Mouse (Mus musculus) T-cell, adult 66 days (primary cell): ENCODE results near the gene Lcn11. TPM values are rescaled to one million over a fixed set of nuclear protein-coding genes. Genes with fewer than 3 reads are reported as not detected.

Experiments
- total RNA-seq, 2 experiments: library from RNA; stranded (reverse); gene quantifications; 3 replicates in 1 of 2; 4 replicates in 1 of 2; pipeline ENCODE4 v1.2.4; 2023

The Lcn11 gene
- not detected for total RNA-seq

GRCm38 (mm10) chr2:25776717-25777116 lies at the start of gene Lcn11:
Lcn11 (plus strand) TSS chr2:25777017.

GRCm38 (mm10) chr2:25736709-25737108 lies 40.1 kb upstream of the Lcn11 start, which contains the start of gene Obp2b:
Obp2b (plus strand) TSS chr2:25737009.

DNA sequence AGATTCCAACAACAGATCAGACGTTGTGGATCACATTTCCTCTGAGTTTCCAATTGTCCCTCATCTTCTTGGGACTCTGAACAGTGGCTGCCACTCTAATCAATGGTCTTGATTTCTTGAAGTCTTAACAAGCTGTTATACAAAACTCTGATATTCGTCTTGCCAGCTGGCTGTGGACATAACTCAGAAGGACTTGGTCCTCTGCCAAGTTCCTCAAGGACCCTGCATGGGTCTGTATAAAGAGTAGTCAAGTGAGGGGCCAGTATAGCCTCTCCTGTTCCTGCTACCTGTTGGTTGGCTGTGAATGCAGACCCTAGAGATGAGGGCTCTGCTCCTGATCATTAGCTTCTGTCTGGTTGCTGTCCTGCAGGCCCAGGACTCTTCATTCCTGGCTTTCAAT lies 11.5 kb upstream of the Lcn11 start, which contains the start of gene Lcn3:
Gene Lcn3, plus strand, starts transcription at position 301 of the 400 bp plus-strand sequence.

DNA sequence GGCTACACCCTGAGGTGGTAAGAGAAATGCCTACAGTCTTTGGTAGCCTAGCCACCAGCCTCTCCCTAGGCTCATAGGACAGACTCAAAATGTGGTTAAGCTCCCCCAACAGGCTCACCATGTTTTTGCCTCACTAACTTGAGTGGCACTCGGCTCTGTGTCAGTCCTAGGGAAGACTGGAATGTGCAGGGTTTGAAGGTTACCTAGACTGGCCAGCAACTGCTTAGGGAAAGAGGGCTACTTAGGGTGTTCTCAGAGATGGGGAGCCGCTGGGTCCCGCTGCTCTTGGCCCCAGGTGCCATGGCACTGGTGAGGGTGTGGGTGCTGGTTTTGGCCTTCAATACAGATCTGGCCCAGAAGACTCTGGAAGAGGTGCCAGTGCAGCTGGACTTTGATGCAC lies 5.1 kb downstream of the Lcn11 start, which contains the start of gene Gm13539:
Gene Gm13539, plus strand, starts transcription at position 301 of the 400 bp plus-strand sequence.

GRCm38 (mm10) chr2:25815748-25816147 lies 38.9 kb downstream of the Lcn11 start, which contains the start of gene Glt6d1:
Glt6d1 (minus strand) TSS chr2:25815848.

GRCm38 (mm10) chr2:25822806-25823205 lies 46.0 kb downstream of the Lcn11 start, which contains the start of gene Lcn9:
Lcn9 (plus strand) TSS chr2:25823153.

Other genes starting within 250 kb of the Lcn11 start
- 10 to 100 TPM; 45.3 to 55.1 TPM for gene Traf2, start 230.1 kb upstream of the Lcn11 start, total RNA-seq
- 100 to 1,000 TPM; 121 to 134 TPM for gene Edf1, start 219.2 kb upstream of the Lcn11 start, total RNA-seq
- gene Mamdc4, start 202.2 kb upstream of the Lcn11 start, total RNA-seq, result 1 to 10 TPM; 2.2 to 4.3 TPM
- gene Phpt1, start 201.8 kb upstream of the Lcn11 start, total RNA-seq, result 10 to 100 TPM; 22.0 to 26.5 TPM
- gene Ajm1, start 195.3 kb upstream of the Lcn11 start, total RNA-seq, result 1 to 10 TPM in 1 of 2 experiments, under 1 TPM in 1; 0.76 to 2.1 TPM
- 100 to 1,000 TPM; 121 to 124 TPM for gene Rabl6, start 168.5 kb upstream of the Lcn11 start, total RNA-seq
- not detected for gene Ccdc183, start 159.3 kb upstream of the Lcn11 start, total RNA-seq
- gene Tmem141, start 155.0 kb upstream of the Lcn11 start, total RNA-seq, result 1 to 10 TPM in 1 of 2 experiments, not detected in 1; 1.0 TPM
- gene Fcna, start 149.0 kb upstream of the Lcn11 start, total RNA-seq, result 1 to 10 TPM; 4.1 to 6.8 TPM
- not detected for gene Lcn8, start 123.9 kb upstream of the Lcn11 start, total RNA-seq
- not detected for gene Lcn5, start 119.1 kb upstream of the Lcn11 start, total RNA-seq
- gene Lcn6, start 100.2 kb upstream of the Lcn11 start, total RNA-seq, result not detected
- not detected for gene Lcn10, start 94.3 kb upstream of the Lcn11 start, total RNA-seq
- not detected for gene Obp2a, start 77.0 kb upstream of the Lcn11 start, total RNA-seq
- gene Bmyc, start 70.3 kb upstream of the Lcn11 start, total RNA-seq, result 10 to 100 TPM; 16.3 to 18.4 TPM
- gene Obp2b, start 40.0 kb upstream of the Lcn11 start, total RNA-seq, result not detected
- not detected for gene Lcn3, start 11.4 kb upstream of the Lcn11 start, total RNA-seq
- gene Gm13539, start 5.2 kb downstream of the Lcn11 start, total RNA-seq, result not detected
- gene Glt6d1, start 38.8 kb downstream of the Lcn11 start, total RNA-seq, result not detected
- gene Lcn9, start 46.1 kb downstream of the Lcn11 start, total RNA-seq, result not detected
- gene Sohlh1, start 70.2 kb downstream of the Lcn11 start, total RNA-seq, result under 1 TPM in 1 of 2 experiments, not detected in 1; 0.73 TPM
- not detected for gene Kcnt1, start 86.7 kb downstream of the Lcn11 start, total RNA-seq
- 10 to 100 TPM; 44.9 to 45.7 TPM for gene Camsap1, start 206.3 kb downstream of the Lcn11 start, total RNA-seq
- 10 to 100 TPM; 30.4 to 34.8 TPM for gene Ubac1, start 244.7 kb downstream of the Lcn11 start, total RNA-seq